Mouse (Mus musculus) liver, embryonic 11.5 days (tissue): Measurements from ENCODE around the gene Fbxl8. TPM values are rescaled to one million over a fixed set of nuclear protein-coding genes. Genes with fewer than 3 reads are reported as not detected.
"Not testable (repeated sequence)": the region's sequence is repeated elsewhere in the genome, so short reads cannot be mapped to it uniquely, and the experiment has no call there.

Source experiments
- ATAC-seq: fragments of 200-750 bp; cut with Nextera tagmentation; replicated peaks from 2 replicates; pipeline ENCODE4 v1.8.0; 2017; ENCODE audit warnings: moderate number of reproducible peaks, mild to moderate bottlenecking, moderate TSS enrichment, moderate library complexity; ENCODE audit not compliant: low FRiP score
- DNase-seq: peaks from one replicate; pipeline ENCODE4 v3.0.0-alpha.2; 2017; ENCODE audit warnings: low spot score
- H3K27ac ChIP-seq: fragments of 300-500 bp; sonication (generic); 2 replicates; pipeline ENCODE4 v1.5.1; 2014; ENCODE audit warnings: mild to moderate bottlenecking, low read depth, low read length, control low read depth
- H3K27me3 ChIP-seq: fragments of 300-500 bp; sonication (generic); replicated peaks from 2 replicates; pipeline ENCODE4 v1.6.1; 2014; ENCODE audit warnings: low read length, mixed read lengths; ENCODE audit not compliant: control insufficient read depth, insufficient read depth
- H3K36me3 ChIP-seq: fragments of 300-500 bp; sonication (generic); 2 replicates; pipeline ENCODE4 v1.6.1; 2014; ENCODE audit warnings: mild to moderate bottlenecking, low read length, moderate library complexity, mixed read lengths; ENCODE audit not compliant: control insufficient read depth, insufficient read depth
- H3K4me1 ChIP-seq: fragments of 300-500 bp; sonication (generic); replicated peaks from 2 replicates; pipeline ENCODE4 v1.6.1; 2014; ENCODE audit warnings: low read length, mixed read lengths; ENCODE audit not compliant: control insufficient read depth, insufficient read depth
- H3K4me2 ChIP-seq: fragments of 300-500 bp; sonication (generic); 2 replicates; pipeline ENCODE4 v1.6.1; 2014; ENCODE audit warnings: mild to moderate bottlenecking, control low read depth, moderate library complexity
- H3K4me3 ChIP-seq: fragments of 300-500 bp; sonication (generic); 2 replicates; pipeline ENCODE4 v1.5.1; 2014; ENCODE audit warnings: low read depth, low read length, control low read depth
- H3K9ac ChIP-seq: fragments of 300-500 bp; sonication (generic); 2 replicates; pipeline ENCODE4 v1.6.1; 2014; ENCODE audit warnings: low read depth, low read length, control low read depth
- H3K9me3 ChIP-seq: fragments of 300-500 bp; sonication (generic); 2 replicates; pipeline ENCODE4 v1.6.1; 2016; ENCODE audit warnings: low read length, inconsistent platforms, mixed read lengths; ENCODE audit not compliant: control insufficient read depth
- WGBS: fragments of 180-500 bp; shearing (Covaris S2); extraction: QIAGEN DNeasy Blood & Tissue Kit; methylation state at CpG from one replicate; pipeline ENCODE4 v1.1.7; 2014; 5-methylcytosine and 5-hydroxymethylcytosine counted together
- polyA plus RNA-seq: library from polyadenylated mRNA; unstranded; fragments of >200 nt; fragmentation: Nextera tagmentation; extraction: Ambion mirVana; gene quantifications from 2 replicates; pipeline ENCODE4 v1.2.1, GENCODE M21; 2014

Fbxl8 gene
- polyA plus RNA-seq, 1 experiment from 2014 or later = 2.0 TPM

DNA sequence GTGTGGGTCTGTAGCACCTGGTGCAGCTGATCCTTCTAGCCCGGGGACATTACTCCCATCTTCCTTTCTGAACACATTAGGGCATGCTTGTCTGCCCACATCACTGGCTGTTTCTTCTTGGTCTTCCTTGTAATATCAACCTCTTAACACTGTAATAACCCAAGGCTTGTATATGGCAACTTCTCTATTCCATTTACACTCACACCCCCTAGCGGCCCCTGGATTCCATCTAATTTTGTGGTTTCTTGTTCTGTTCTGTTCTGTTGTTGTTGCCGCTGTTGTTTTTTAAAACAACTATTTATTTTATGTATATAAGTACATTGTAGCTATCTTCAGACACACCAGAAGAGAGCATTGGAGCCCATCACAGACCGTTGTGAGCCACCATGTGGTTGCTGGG, 22.5 kb downstream of the Fbxl8 start:
- WGBS = 85% methylated on average over 4 of the region's 4 CpGs

DNA sequence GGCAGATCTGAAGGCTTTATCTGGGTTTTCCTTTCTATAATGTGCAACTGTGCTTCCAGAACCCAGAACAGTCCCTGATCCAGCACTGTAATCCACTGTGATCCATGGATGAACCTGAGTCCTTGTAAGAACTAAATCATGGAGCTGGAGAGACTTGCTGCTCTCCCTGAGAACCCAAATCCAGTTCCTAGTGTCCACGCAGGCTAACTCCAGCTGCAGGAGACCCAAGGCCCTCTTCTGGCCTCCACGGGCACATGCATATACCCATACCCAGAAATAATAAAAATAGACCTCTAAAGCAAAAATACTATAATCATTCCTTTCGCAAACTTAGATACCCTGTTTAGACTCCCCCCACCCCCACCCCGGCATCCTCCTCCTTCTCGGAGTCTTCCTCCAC, 23.8 kb downstream of the Fbxl8 start:
- Histone ChIP-seq H3K36me3 (no peaks in the 10 kb centered on the region), H3K27ac (no peak overlapping the region), H3K4me3 (no peak overlapping the region), H3K27me3 (peaks cover 25% of the 10 kb centered on the region), H3K9me3 (no peaks in the 10 kb centered on the region), H3K4me1 (peaks cover 20% of the 10 kb centered on the region), H3K4me2 (no peak overlapping the region), H3K9ac (no peak overlapping the region)
- 87% methylated on average over 5 of the region's 5 CpGs for WGBS
- ATAC-seq = no peak
- DNase-seq = no peak

More for the DNA sequence above, 22.5 kb downstream of the Fbxl8 start:
- ATAC-seq (no peak), DNase-seq (no peak)
- Histone ChIP-seq H3K27ac (no peak overlapping the region), H3K4me3 (no peak overlapping the region), H3K27me3 (peaks cover 35% of the 10 kb centered on the region), H3K36me3 (no peaks in the 10 kb centered on the region), H3K4me2 (no peak overlapping the region), H3K9ac (no peak overlapping the region), H3K4me1 (peaks cover 26% of the 10 kb centered on the region), H3K9me3 (no peaks in the 10 kb centered on the region)

DNA sequence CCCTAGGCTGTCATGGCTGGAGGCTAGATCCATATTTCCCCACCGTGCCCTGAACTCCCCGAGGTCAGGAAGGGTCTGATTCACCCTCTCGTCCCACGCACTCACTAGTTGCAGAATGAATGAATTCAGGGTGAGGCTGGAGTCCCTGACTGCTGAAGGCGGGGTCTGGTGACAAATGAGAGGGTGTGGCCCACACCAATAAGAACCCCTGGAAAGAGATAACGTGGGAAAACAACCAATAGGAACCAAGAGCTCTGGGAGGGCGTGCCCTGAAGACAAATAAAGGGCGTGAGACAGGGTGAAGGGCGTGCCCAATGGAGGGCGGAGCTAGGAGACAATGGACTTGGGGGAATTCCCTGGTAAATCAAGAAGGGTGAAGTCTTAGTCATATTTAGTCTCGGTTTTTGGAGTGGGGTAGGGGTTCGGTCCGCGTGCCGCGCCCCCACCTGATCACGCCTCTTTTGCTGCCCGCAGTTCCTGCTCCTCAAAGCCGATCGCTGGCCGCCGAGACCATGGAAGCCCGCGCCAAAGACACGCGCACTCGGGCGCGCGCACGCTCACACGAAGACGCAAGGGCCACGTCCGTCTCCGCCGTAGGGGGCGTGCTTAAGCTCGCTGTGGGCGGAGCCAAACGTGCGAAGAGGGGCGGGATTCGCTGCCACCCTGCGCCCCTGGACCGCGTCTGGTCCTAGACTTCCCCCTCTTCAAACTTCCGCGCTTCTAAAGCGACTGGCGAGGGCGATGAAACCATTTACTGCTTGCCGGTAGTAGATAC, 24.7 kb downstream of the Fbxl8 start:
- H3K27ac ChIP-seq = peak overlapping the region; percentile 44
- H3K27me3 ChIP-seq = peaks cover 25% of the 10 kb centered on the region
- H3K4me3 ChIP-seq = peak overlapping the region; percentile 52
- peak overlapping the region; percentile 91 for H3K4me2 ChIP-seq
- peaks cover 20% of the 10 kb centered on the region for H3K4me1 ChIP-seq
- peak overlapping the region; percentile 60 for H3K9ac ChIP-seq
- DNase-seq (peak; percentile 94), ATAC-seq (peak; percentile 89)
- peaks cover 2% of the 10 kb centered on the region; the same call in 1 of the 2 replicates for H3K36me3 ChIP-seq
- no peaks in the 10 kb centered on the region for H3K9me3 ChIP-seq
- under 1% methylated on average over 53 of the region's 53 CpGs for WGBS

DNA sequence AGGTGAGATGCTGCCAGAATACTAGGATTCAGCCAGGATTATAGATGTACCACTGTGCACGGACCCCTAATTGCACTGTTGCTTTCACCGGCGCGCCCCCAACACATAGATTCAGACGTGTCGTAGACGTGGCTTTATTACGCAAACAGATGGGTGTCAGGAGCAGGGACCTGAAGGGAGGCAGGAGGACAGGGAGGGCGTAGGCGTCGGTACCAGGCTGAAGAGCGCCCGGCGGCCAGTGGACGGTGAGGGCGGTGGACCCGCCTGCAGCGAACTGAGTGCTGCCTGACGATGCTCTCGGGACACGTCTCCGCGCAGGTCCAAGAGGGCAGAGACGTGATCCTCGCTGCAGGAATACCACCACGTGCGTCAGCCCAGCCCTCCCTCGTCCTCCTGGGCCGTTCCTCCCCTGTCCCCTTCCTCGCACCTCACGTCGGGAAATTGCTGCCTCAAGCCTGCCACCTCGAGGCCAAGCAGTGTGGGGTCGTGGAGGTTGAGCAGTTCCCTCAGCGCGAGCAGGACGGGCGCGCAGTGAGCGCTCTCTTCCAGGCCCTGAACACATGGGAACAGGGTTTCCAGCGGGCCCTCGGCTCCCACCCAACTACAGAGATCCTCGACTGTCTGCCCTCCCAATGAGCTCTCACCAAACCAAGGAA, 25.5 kb downstream of the Fbxl8 start, which contains the start of gene 4931428F04Rik:
Gene 4931428F04Rik (minus strand): TSS at position 60 of the 656 bp plus-strand sequence.
- Histone ChIP-seq H3K4me2 (peak within 1 kb of the TSS; percentile 91), H3K27me3 (peaks cover 20% of the 10 kb centered on the region), H3K4me1 (peaks cover 20% of the 10 kb centered on the region), H3K4me3 (peak within 1 kb of the TSS; percentile 52), H3K9me3 (no peaks in the 10 kb centered on the region), H3K27ac (peak within 1 kb of the TSS; percentile 44), H3K36me3 (peaks cover 2% of the 10 kb centered on the region; the same call in 1 of the 2 replicates), H3K9ac (peak within 1 kb of the TSS; percentile 60)
- WGBS = 5% methylated on average over 43 of the region's 43 CpGs
- DNase-seq = peak; percentile 54
- ATAC-seq = peak; percentile 24; the same call in 1 of the 2 replicates

DNA sequence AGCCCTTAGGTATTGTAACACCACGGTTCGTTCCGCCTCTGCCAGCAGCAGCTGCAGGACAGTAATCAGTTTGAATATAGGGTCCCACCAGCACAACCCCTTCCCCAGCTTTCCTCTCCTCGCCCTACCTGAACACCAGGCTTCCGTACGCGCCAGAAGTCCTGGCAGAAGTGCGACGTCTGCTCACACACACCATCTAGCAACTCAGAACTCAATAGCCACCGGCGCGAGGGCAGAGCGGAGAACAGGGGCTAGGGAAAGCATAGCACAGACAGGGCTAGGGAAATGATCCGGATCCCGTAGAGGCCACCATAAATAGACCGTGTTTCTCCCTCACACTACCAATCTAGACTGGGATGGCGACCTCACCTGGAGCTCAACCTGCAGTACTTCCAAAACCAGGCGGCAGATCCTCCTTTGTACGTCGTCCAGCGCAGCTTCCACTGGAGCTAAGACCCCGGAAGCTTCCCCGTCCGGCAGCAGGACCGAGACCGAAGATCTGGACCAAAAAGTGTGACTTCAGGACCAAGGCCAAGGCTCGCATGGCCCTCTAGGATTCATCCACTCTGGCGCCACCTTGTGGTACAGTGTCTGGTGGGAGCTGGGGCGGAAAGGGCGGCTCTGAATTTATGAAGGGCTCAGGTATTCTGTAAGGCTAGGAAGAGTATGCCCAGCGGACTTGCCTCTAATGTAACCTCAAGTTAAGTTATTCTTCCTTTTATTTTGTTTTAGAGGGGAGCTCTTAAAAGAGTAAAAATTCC, 26.3 kb downstream of the Fbxl8 start:
- peak overlapping the region; percentile 91 for H3K4me2 ChIP-seq
- no peak overlapping the region for H3K27ac ChIP-seq
- peak overlapping the region; percentile 52 for H3K4me3 ChIP-seq
- peaks cover 20% of the 10 kb centered on the region for H3K4me1 ChIP-seq
- peak; percentile 85 for DNase-seq
- H3K9ac ChIP-seq = no peak overlapping the region
- 0 out of 2 replicates have a peak, but pooled peaks have one; percentile 13 for ATAC-seq
- H3K36me3 ChIP-seq = peaks cover 2% of the 10 kb centered on the region; the same call in 1 of the 2 replicates
- H3K27me3 ChIP-seq = peaks cover 14% of the 10 kb centered on the region
- WGBS = 16% methylated on average over 31 of the region's 31 CpGs
- H3K9me3 ChIP-seq = no peaks in the 10 kb centered on the region

DNA sequence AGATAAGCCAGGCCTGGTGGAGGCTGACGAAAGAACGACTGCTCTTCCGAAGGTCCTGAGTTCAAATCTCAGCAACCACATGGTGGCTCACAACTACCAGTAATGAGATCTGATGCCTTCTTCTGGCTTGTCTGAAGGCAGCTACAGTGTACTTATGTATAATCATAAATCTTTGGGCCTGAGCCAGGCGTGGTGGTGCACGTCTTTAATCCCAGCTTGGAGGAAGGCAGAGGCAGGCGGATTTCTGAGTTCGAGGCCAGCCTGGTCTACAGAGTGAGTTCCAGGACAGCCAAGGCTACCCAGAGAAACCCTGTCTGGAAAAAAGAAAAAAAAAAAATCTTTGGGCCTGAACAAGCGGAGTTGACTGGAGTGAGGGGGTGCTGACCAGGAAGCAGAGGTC, 26.9 kb downstream of the Fbxl8 start:
- not testable (repeated sequence) for H3K27ac ChIP-seq, H3K4me3 ChIP-seq, H3K9ac ChIP-seq, DNase-seq, ATAC-seq, H3K36me3 ChIP-seq, H3K4me2 ChIP-seq, H3K9me3 ChIP-seq
- peaks cover 13% of the 10 kb centered on the region for H3K27me3 ChIP-seq
- 80% methylated on average over 8 of the region's 8 CpGs for WGBS
- peaks cover 24% of the 10 kb centered on the region for H3K4me1 ChIP-seq

DNA sequence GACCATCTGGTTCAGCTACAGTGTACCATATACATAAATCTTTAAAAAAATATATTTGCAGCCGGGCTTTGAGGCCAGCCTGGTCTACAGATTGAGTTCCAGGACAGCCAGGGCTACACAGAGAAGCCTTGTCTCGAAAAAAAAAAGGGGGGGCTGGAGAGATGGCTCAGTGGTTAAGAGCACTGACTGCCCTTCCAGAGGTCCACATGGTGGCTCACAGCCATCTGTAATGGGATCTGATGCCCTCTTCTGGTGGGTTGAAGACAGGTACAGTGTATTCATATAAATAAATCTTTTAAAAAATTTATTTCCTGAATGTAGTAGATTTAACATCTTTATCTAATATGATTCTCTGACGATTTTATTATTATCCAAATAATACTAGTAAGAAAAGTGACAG, 27.4 kb downstream of the Fbxl8 start:
- 60% methylated on average over 3 of the region's 3 CpGs for WGBS
- not testable (repeated sequence) for H3K27ac ChIP-seq, H3K9ac ChIP-seq, H3K9me3 ChIP-seq, H3K4me2 ChIP-seq, H3K4me3 ChIP-seq, H3K36me3 ChIP-seq, DNase-seq, ATAC-seq
- Histone ChIP-seq H3K4me1 (peaks cover 28% of the 10 kb centered on the region), H3K27me3 (peaks cover 13% of the 10 kb centered on the region)

DNA sequence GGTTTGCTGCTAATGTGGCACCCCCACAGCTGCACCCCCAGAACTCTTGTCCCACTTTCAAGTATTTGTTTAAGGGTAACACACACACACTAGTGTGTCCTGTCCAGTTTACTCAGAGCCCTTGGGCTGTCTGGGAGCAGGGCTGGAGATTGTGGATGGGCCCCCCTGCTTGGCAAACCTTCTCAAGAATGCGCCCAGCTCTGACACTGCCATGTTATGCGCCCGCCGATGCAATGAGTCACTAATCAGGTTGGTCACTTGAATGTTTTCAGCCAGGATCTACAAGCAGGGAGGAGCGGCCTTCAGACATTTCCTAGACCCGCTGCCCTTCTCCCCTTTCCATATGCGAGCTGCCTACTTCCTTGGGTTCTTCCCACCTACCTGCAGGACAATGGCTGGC, 28.0 kb downstream of the Fbxl8 start:
- peaks cover 28% of the 10 kb centered on the region for H3K4me1 ChIP-seq
- no peak for ATAC-seq

More for the DNA sequence above, 28.0 kb downstream of the Fbxl8 start:
- H3K4me3 ChIP-seq = no peak overlapping the region
- H3K36me3 ChIP-seq = peaks cover 2% of the 10 kb centered on the region; the same call in 1 of the 2 replicates
- no peaks in the 10 kb centered on the region for H3K9me3 ChIP-seq
- DNase-seq = no peak
- H3K27me3 ChIP-seq = peaks cover 13% of the 10 kb centered on the region
- H3K9ac ChIP-seq = no peak overlapping the region
- 69% methylated on average over 7 of the region's 7 CpGs for WGBS
- no peak overlapping the region for H3K4me2 ChIP-seq
- no peak overlapping the region for H3K27ac ChIP-seq
